Mouse (Mus musculus): ENCODE data around the gene Grid1.

DNA sequence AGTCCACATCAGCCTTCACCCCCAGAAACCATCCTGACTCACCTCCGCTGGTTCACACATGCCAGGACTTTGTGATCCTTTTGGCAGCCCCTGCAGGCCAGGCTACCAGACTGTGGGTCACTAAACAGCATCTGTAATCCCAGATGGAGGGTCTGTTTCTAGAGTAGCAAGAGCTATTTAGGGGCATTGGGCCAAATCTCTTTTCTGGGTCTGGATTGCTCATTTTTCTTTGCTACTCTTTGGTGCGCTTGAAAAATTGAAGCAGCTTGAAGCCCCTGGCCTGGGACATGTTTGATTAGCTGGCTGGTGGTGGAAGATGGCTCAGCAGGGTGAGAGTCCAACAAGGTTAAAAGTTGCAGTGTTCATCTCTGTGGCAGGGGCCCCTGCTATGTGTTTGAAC lies 339.4 kb downstream of the Grid1 start:
- TF ChIP-seq POLR2A (IDR thresholded peaks at IDR 0.05; ENCODE audit: borderline replicate concordance, extremely low read depth, low read depth, low read length) (no peak), CTCF (IDR thresholded peaks at IDR 0.05; ENCODE audit: insufficient read depth, low read length) (no peak)
